Comparison of ENCODE assay signal across 8 mouse cellular contexts in the genomic region with DNA sequence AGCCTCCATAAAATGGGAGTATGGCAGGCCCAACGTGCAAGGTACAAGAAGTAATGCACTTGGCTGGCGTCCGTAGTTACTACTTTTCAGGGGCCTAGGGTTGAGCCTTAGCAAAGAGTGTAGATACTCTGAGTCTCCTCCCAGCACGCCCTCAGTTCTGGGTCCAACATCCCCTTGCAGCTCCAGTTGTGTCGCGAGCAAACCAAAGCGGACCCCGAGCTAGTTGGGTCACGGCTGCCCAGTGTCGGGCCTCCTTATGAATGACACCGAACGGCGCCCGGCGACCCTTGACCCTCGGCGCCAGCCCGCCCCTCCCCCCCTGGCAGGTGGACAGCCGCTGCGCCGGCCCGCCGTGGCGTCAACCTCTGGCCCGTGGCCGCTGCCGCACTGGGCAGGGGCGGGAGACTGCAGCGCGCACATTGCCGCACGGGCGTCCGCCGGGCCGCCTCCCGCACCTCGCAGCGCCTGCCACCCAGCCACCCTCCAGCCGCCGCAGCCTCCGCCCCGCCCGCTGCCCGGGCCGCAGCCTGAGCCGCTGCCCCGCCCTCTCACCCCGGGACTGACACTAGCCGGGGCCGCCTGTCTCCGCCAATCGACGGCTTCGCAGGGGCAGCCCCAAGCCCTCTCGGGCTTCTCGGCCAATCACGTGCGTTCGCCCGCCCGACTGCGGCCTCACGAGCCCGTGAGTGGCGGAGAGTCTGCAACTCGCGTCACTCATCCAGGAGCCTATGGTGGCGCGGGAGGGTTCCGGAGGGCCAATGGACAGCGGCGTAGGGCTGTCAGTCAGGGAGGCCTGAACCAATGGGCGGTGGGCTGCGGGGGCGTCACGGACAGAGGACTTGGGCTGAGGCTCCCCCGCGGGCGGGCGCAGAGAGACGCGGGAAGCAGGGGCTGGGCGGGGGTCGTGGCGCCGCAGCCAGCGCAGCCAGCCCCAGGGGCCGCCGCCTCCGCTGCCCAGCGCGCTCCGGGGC. TPM values are rescaled to one million over a fixed set of nuclear protein-coding genes. Genes with fewer than 3 reads are reported as not detected.
DNase-seq lines count a peak whose midpoint lies in the region; ATAC-seq and TF ChIP-seq lines count a peak whose summit lies in the region.

A gene (plus strand): TSS at position 844 of the 971 bp plus-strand sequence.

- H3K9me3 ChIP-seq in ES-Bruce4 (replicated peaks; ENCODE audit: control insufficient read depth, insufficient read depth, low read length, poor library complexity, severe bottlenecking): no peaks in the 10 kb centered on the region
- no peaks in the 10 kb centered on the region for H3K9me3 ChIP-seq in forebrain, embryonic 13.5 days (replicated peaks)
- H3K9me3 ChIP-seq in liver, postnatal 0 days (ENCODE audit: low read length): no peaks in the 10 kb centered on the region
- no peaks in the 10 kb centered on the region for H3K9me3 ChIP-seq in neural tube, embryonic 14.5 days (ENCODE audit: control insufficient read depth, low read length)

- TF ChIP-seq EP300 in ES-Bruce4 (IDR thresholded peaks at IDR 0.05; ENCODE audit: insufficient read depth, low read depth, low read length): no peak
- TF ChIP-seq EP300 in liver, postnatal 0 days (IDR thresholded peaks at IDR 0.05; ENCODE audit: low read depth): no peak

- TF ChIP-seq POLR2A in ES-Bruce4 (IDR thresholded peaks at IDR 0.05; ENCODE audit: insufficient read depth, low read length): no peak

- no peak for TF ChIP-seq CTCF in ES-Bruce4 (IDR thresholded peaks at IDR 0.05; ENCODE audit: low read depth, low read length)
- TF ChIP-seq CTCF in liver, postnatal 0 days (IDR thresholded peaks at IDR 0.05; ENCODE audit: low read depth): no peak

- H3K27ac ChIP-seq in ES-Bruce4 (ENCODE audit: insufficient read depth, low read length): no peak within 1 kb of the TSS
- H3K27ac ChIP-seq in forebrain, embryonic 13.5 days: peak within 1 kb of the TSS; percentile 75
- H3K27ac ChIP-seq in liver, postnatal 0 days (ENCODE audit: low read depth): peak within 1 kb of the TSS; percentile 81
- H3K27ac ChIP-seq in neural tube, embryonic 14.5 days (ENCODE audit: low read depth, low read length): peak within 1 kb of the TSS; percentile 78

- intact Hi-C loops in heart, postnatal 10 days (cut with DNase I): loop anchor here (2.0 kb wide), 1 partner anchor 24 kb away; a partner anchor contains a TSS

- WGBS in forebrain, embryonic 13.5 days: under 1% methylated on average over 65 of the region's 94 CpGs
- under 1% methylated on average over 79 of the region's 94 CpGs for WGBS in large intestine, adult 2 months
- under 1% methylated on average over 51 of the region's 94 CpGs for WGBS in liver, postnatal 0 days (ENCODE audit: insufficient replicate concordance)
- under 1% methylated on average over 82 of the region's 94 CpGs for WGBS in neural tube, embryonic 14.5 days

- H3K27me3 ChIP-seq in ES-Bruce4 (ENCODE audit: control insufficient read depth, insufficient read depth, low read length, poor library complexity, severe bottlenecking): no peaks in the 10 kb centered on the region
- no peaks in the 10 kb centered on the region for H3K27me3 ChIP-seq in forebrain, embryonic 13.5 days
- no peaks in the 10 kb centered on the region for H3K27me3 ChIP-seq in liver, postnatal 0 days (ENCODE audit: insufficient read depth, low read length)
- no peaks in the 10 kb centered on the region for H3K27me3 ChIP-seq in neural tube, embryonic 14.5 days (ENCODE audit: control insufficient read depth, insufficient read depth, low read length)

- peak within 1 kb of the TSS; percentile 98 for H3K4me2 ChIP-seq in forebrain, embryonic 13.5 days
- peak within 1 kb of the TSS; percentile 99 for H3K4me2 ChIP-seq in liver, postnatal 0 days (ENCODE audit: low read depth, low read length)
- H3K4me2 ChIP-seq in neural tube, embryonic 14.5 days (ENCODE audit: low read depth, low read length): peak within 1 kb of the TSS; percentile 93

- H3K4me3 ChIP-seq in ES-Bruce4 (ENCODE audit: low read depth, low read length): peak within 1 kb of the TSS; percentile 89
- peak within 1 kb of the TSS; percentile 90 for H3K4me3 ChIP-seq in forebrain, embryonic 13.5 days
- peak within 1 kb of the TSS; percentile 83 for H3K4me3 ChIP-seq in liver, postnatal 0 days (ENCODE audit: low read depth, low read length)
- H3K4me3 ChIP-seq in neural tube, embryonic 14.5 days (ENCODE audit: low read depth, low read length): peak within 1 kb of the TSS; percentile 88

- peaks cover 19% of the 10 kb centered on the region for H3K36me3 ChIP-seq in ES-Bruce4 (ENCODE audit: control insufficient read depth, insufficient read depth, low read length, poor library complexity, severe bottlenecking)
- H3K36me3 ChIP-seq in forebrain, embryonic 13.5 days (ENCODE audit: poor library complexity, severe bottlenecking): peaks cover 28% of the 10 kb centered on the region
- H3K36me3 ChIP-seq in liver, postnatal 0 days (replicated peaks; ENCODE audit: insufficient read depth, low read length): peaks cover 24% of the 10 kb centered on the region
- no peaks in the 10 kb centered on the region for H3K36me3 ChIP-seq in neural tube, embryonic 14.5 days (ENCODE audit: control insufficient read depth, insufficient read depth, low read length)

- peak within 1 kb of the TSS; percentile 72 for H3K9ac ChIP-seq in ES-Bruce4 (ENCODE audit: low read depth, poor library complexity, severe bottlenecking)
- peak within 1 kb of the TSS; percentile 91 for H3K9ac ChIP-seq in forebrain, embryonic 13.5 days
- H3K9ac ChIP-seq in liver, postnatal 0 days (replicated peaks): peak within 1 kb of the TSS; percentile 80
- H3K9ac ChIP-seq in neural tube, embryonic 14.5 days (replicated peaks; ENCODE audit: low read depth, low read length): peak within 1 kb of the TSS; percentile 94

- peak; percentile 99 for ATAC-seq in cerebellum, adult (ENCODE audit: insufficient number of reproducible peaks, low FRiP score, low TSS enrichment)
- peak; percentile 100 for ATAC-seq in forebrain, embryonic 13.5 days
- ATAC-seq in liver, postnatal 0 days: peak; percentile 99
- ATAC-seq in neural tube, embryonic 14.5 days (ENCODE audit: low read depth): peak; percentile 99

- no peaks in the 10 kb centered on the region for H3K4me1 ChIP-seq in ES-Bruce4 (ENCODE audit: control insufficient read depth, insufficient read depth, low read length)
- H3K4me1 ChIP-seq in forebrain, embryonic 13.5 days: peaks cover 37% of the 10 kb centered on the region
- H3K4me1 ChIP-seq in liver, postnatal 0 days (ENCODE audit: insufficient read depth): peaks cover 28% of the 10 kb centered on the region
- peaks cover 17% of the 10 kb centered on the region for H3K4me1 ChIP-seq in neural tube, embryonic 14.5 days (ENCODE audit: control insufficient read depth, insufficient read depth, low read length)

- DNase-seq in heart, postnatal 10 days: peak; percentile 98 to 99
- DNase-seq in large intestine, adult 2 months (ENCODE audit: low read depth, low spot score): peak; percentile 89
- DNase-seq in liver, postnatal 0 days: peak; percentile 97
- DNase-seq in testis, postnatal 10 days (ENCODE audit: low spot score): peak; percentile 97

RNA-seq across cellular contexts. Expression of the gene that starts here (rescaled TPM):
- polyA plus RNA-seq in ES-Bruce4 (2011; ENCODE audit: insufficient read depth, insufficient read length, low read depth, missing spikeins): 51.8 and 54.1 TPM in 2 replicates
- polyA plus RNA-seq in forebrain, embryonic 13.5 days (2015; fragmentation: Nextera tagmentation; extraction: Ambion mirVana): 146 and 148 TPM in 2 replicates
- total RNA-seq in heart, postnatal 10 days (2021): 100 to 1,000 TPM; 398 to 429 TPM
- polyA plus RNA-seq in large intestine, adult 2 months (2012; rRNA removed): 59.9 and 65.0 TPM in 2 replicates
- 28.2 and 33.9 TPM in 2 replicates for polyA plus RNA-seq in liver, postnatal 0 days (2015; fragmentation: Nextera tagmentation; extraction: Ambion mirVana)
- polyA plus RNA-seq in neural tube, embryonic 14.5 days (2014; fragmentation: Nextera tagmentation; extraction: Ambion mirVana): 175 and 181 TPM in 2 replicates
